Mouse (Mus musculus) CH12.LX (cell line): ENCODE measurements around the gene Krtap27-1.

ENCODE experiments used
- CTCF ChIP-seq, 2 experiments: IDR thresholded peaks in 1 of 2; conservative IDR thresholded peaks in 1 of 2; 2 replicates each; pipeline ENCODE4 v1.5.1; 2011 to 2012; ENCODE audit warnings: low read depth in 2 of 2, low read length in 2 of 2, improper control_type of control experiment in 1 of 2, inconsistent platforms in 1 of 2, mild to moderate bottlenecking in 1 of 2, moderate library complexity in 1 of 2
- EP300 ChIP-seq: IDR thresholded peaks from 2 replicates; pipeline ENCODE4 v1.6.1; 2011; ENCODE audit warnings: low read length, improper control_type of control experiment
- MEF2A ChIP-seq: IDR thresholded peaks from 2 replicates; pipeline ENCODE4 v1.6.1; 2014; ENCODE audit warnings: low read depth, mild to moderate bottlenecking, inconsistent platforms, low read length, improper control_type of control experiment, borderline replicate concordance
- POLR2A ChIP-seq: IDR thresholded peaks from 2 replicates; pipeline ENCODE4 v1.6.1; 2011; ENCODE audit warnings: low read depth, mild to moderate bottlenecking, improper control_type of control experiment, low read length
- POLR2AphosphoS2 ChIP-seq: IDR thresholded peaks from 2 replicates; pipeline ENCODE4 v1.6.1; 2011; ENCODE audit warnings: low read depth, low read length, improper control_type of control experiment
- SMC3 ChIP-seq: IDR thresholded peaks from 2 replicates; pipeline ENCODE4 v1.6.1; 2011; ENCODE audit warnings: low read depth, low read length, improper control_type of control experiment
- UBTF ChIP-seq: IDR thresholded peaks from 2 replicates; pipeline ENCODE4 v1.6.1; 2012; ENCODE audit warnings: low read depth, mild to moderate bottlenecking, inconsistent platforms, low read length, improper control_type of control experiment, moderate library complexity
- ZNF384 ChIP-seq: IDR thresholded peaks from 2 replicates; pipeline ENCODE4 v1.6.1; 2012; ENCODE audit warnings: low read depth, low read length, improper control_type of control experiment, inconsistent platforms

- no peak for TF ChIP-seq UBTF
- no peak for TF ChIP-seq POLR2A
- TF ChIP-seq POLR2AphosphoS2: no peak
- TF ChIP-seq MEF2A: no peak
- TF ChIP-seq SMC3: no peak
- no peak for TF ChIP-seq CTCF (conservative IDR thresholded peaks at IDR 0.05 in 1 of 2, IDR thresholded peaks at IDR 0.05 in 1 of 2; ENCODE audit: low read depth in 2 of 2, low read length in 2 of 2)
- no peak for TF ChIP-seq ZNF384
- no peak for TF ChIP-seq EP300
Observed at GRCm38 (mm10) chr16:88681282-88681681, 9.8 kb upstream of the Krtap27-1 start.
